Mouse (Mus musculus) erythroblast, embryonic 14.5 days (primary cell): Measurements from ENCODE around the gene Gpr180.

Experiments used
- GATA1 ChIP-seq: IDR thresholded peaks from 2 replicates; pipeline ENCODE4 v1.6.1; 2012; ENCODE audit warnings: low read length, inconsistent platforms, mixed read lengths
- TAL1 ChIP-seq: IDR thresholded peaks from 3 replicates; pipeline ENCODE4 v1.6.1; 2012; ENCODE audit warnings: low read length, inconsistent platforms, mixed read lengths

DNA sequence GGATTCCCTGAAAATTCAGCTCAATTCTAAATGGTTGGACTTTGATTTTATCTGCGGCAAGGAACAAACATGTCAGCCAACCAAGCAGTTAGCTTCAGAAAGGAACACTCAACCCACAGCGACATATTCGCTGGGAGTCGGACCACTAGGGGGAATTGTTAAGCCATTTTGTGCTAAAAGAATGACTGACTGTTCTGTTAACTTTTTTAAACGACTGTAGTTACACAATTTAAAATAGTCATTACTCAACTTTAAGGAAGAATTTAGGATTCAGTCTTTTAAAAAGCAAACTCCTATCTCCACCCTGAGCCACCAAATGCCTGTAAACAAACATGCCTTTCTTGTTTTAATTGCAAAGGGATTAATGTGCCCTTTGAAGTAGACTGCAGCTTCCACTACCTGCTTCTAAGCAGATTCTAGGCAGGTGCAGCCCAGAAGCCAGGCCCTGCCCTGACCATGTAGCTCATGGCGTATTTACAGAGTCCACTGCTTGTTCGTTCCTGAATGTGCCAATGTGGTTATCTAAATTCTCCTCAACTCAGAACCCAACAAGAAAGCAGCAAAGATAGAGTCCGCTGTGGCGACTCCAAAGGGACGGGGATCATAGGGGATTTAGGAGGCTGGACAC is 56.2 kb downstream of the Gpr180 start:
- TF ChIP-seq GATA1 (no peak), TAL1 (no peak)
